Mouse (Mus musculus) cerebellum, postnatal 36 days (tissue): Measurements from ENCODE around the gene Lman2l.

Experiments used
- DNase-seq, 2 experiments: peaks; one replicate each; pipeline ENCODE4 v3.0.0; 2021 to 2022; ENCODE audit warnings: mixed read lengths in 2 of 2

Lman2l gene

GRCm38 (mm10) chr1:36458169-36458568 is 13.1 kb upstream of the Lman2l start:
- no peak for DNase-seq

GRCm38 (mm10) chr1:36457388-36458014 is 12.4 kb upstream of the Lman2l start:
- DNase-seq = no peak

- no peak for DNase-seq
Observed at GRCm38 (mm10) chr1:36454055-36454815, 9.2 kb upstream of the Lman2l start.

- DNase-seq = no peak
Observed at GRCm38 (mm10) chr1:36446841-36447240, 1.8 kb upstream of the Lman2l start.

- no peak for DNase-seq
Observed at GRCm38 (mm10) chr1:36446106-36446824, 1.2 kb upstream of the Lman2l start.

- DNase-seq = no peak
Observed at GRCm38 (mm10) chr1:36445508-36445907, 437 bp upstream of the Lman2l start.

GRCm38 (mm10) chr1:36441101-36441500 is 4.0 kb downstream of the Lman2l start:
- DNase-seq = peak; percentile 57 to 63

GRCm38 (mm10) chr1:36437223-36437622 is 7.8 kb downstream of the Lman2l start:
- DNase-seq = no peak

GRCm38 (mm10) chr1:36436515-36436914 is 8.6 kb downstream of the Lman2l start:
- DNase-seq = no peak

- no peak for DNase-seq
Observed at GRCm38 (mm10) chr1:36435071-36435470, 10.0 kb downstream of the Lman2l start.

GRCm38 (mm10) chr1:36433616-36434015 is 11.5 kb downstream of the Lman2l start:
- DNase-seq = no peak

GRCm38 (mm10) chr1:36432999-36433398 is 12.1 kb downstream of the Lman2l start:
- no peak for DNase-seq

- no peak for DNase-seq
Observed at GRCm38 (mm10) chr1:36429511-36429910, 15.6 kb downstream of the Lman2l start.

- no peak for DNase-seq
Observed at GRCm38 (mm10) chr1:36404531-36404930, 40.5 kb downstream of the Lman2l start.

- DNase-seq = no peak
Observed at GRCm38 (mm10) chr1:36401509-36401908, 43.6 kb downstream of the Lman2l start.

- DNase-seq = no peak
Observed at GRCm38 (mm10) chr1:36397041-36397440, 48.0 kb downstream of the Lman2l start.

- DNase-seq = no peak
Observed at GRCm38 (mm10) chr1:36379582-36379981, 65.5 kb downstream of the Lman2l start.

GRCm38 (mm10) chr1:36378880-36379279 is 66.2 kb downstream of the Lman2l start:
- no peak for DNase-seq

GRCm38 (mm10) chr1:36371934-36372845 is 72.9 kb downstream of the Lman2l start, which contains the start of gene Fer1l5:
Gene Fer1l5 (plus strand): TSS chr1:36372291.
- no peak for DNase-seq

GRCm38 (mm10) chr1:36370918-36371317 is 74.2 kb downstream of the Lman2l start:
- DNase-seq = no peak
